Mouse (Mus musculus) forebrain, embryonic 12.5 days (tissue): ENCODE data around the gene Oas1g. TPM values are rescaled to one million over a fixed set of nuclear protein-coding genes. Genes with fewer than 3 reads are reported as not detected.
"Not testable (repeated sequence)": the region's sequence is repeated elsewhere in the genome, so short reads cannot be mapped to it uniquely, and the experiment has no call there.

ENCODE experiments used
- ATAC-seq: fragments of 200-750 bp; cut with Nextera tagmentation; 2 replicates; pipeline ENCODE4 v1.8.0; 2017; ENCODE audit warnings: moderate TSS enrichment; ENCODE audit not compliant: low FRiP score
- H3K27ac ChIP-seq: fragments of 300-500 bp; sonication (generic); 2 replicates; pipeline ENCODE4 v1.5.1; 2016; ENCODE audit warnings: mild to moderate bottlenecking
- H3K27me3 ChIP-seq: fragments of 300-500 bp; sonication (generic); 2 replicates; pipeline ENCODE4 v1.6.1; 2016; ENCODE audit warnings: mild to moderate bottlenecking
- H3K36me3 ChIP-seq: fragments of 300-500 bp; sonication (generic); replicated peaks from 2 replicates; pipeline ENCODE4 v1.6.1; 2016; ENCODE audit warnings: mild to moderate bottlenecking
- H3K4me1 ChIP-seq: fragments of 300-500 bp; sonication (generic); 2 replicates; pipeline ENCODE4 v1.6.1; 2016
- H3K4me2 ChIP-seq: fragments of 300-500 bp; sonication (generic); 2 replicates; pipeline ENCODE4 v1.6.1; 2016; ENCODE audit warnings: mild to moderate bottlenecking, moderate library complexity
- H3K4me3 ChIP-seq: fragments of 300-500 bp; sonication (generic); replicated peaks from 2 replicates; pipeline ENCODE4 v1.5.1; 2016; ENCODE audit warnings: mild to moderate bottlenecking
- H3K9ac ChIP-seq: fragments of 300-500 bp; sonication (generic); 2 replicates; pipeline ENCODE4 v1.6.1; 2016; ENCODE audit warnings: mild to moderate bottlenecking
- H3K9me3 ChIP-seq: fragments of 300-500 bp; sonication (generic); 2 replicates; pipeline ENCODE4 v1.6.1; 2016
- WGBS: fragments of 180-500 bp; shearing (Covaris S2); methylation state at CpG from one replicate; pipeline ENCODE4 v1.1.7; 2016; 5-methylcytosine and 5-hydroxymethylcytosine counted together
- polyA plus RNA-seq: library from polyadenylated mRNA; unstranded; fragments of >200 nt; fragmentation: Nextera tagmentation; extraction: Ambion mirVana; gene quantifications from 2 replicates; pipeline ENCODE4 v1.2.1, GENCODE M21; 2016

Oas1g gene
- polyA plus RNA-seq = not detected in 2 replicates

DNA sequence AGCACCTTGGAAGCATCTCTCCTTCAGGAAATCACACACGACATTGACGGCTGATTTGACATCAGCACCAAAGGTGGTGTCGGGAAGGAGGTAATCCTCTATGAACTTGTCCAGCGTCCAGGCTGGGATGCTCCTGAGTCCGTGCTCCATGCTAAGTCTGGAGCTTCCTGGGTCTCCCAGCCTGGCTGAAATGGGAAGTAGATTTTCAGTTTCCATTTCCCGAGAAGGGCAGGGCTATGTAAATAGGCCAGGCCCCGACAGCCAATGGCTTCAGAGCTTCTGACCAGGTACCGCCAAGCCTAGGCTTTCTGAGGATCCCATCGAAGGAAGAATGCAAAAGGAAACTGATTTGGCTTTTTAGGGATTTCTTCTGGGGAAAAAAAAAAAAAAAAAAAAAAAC, at the start of gene Oas1g:
Gene Oas1g (minus strand): TSS at position 201 of the 400 bp plus-strand sequence.
- H3K27ac ChIP-seq, H3K4me3 ChIP-seq, H3K36me3 ChIP-seq, H3K9me3 ChIP-seq, ATAC-seq, H3K9ac ChIP-seq, H3K27me3 ChIP-seq, H3K4me2 ChIP-seq, H3K4me1 ChIP-seq: not testable (repeated sequence)
- 38% methylated on average over 6 of the region's 9 CpGs for WGBS

DNA sequence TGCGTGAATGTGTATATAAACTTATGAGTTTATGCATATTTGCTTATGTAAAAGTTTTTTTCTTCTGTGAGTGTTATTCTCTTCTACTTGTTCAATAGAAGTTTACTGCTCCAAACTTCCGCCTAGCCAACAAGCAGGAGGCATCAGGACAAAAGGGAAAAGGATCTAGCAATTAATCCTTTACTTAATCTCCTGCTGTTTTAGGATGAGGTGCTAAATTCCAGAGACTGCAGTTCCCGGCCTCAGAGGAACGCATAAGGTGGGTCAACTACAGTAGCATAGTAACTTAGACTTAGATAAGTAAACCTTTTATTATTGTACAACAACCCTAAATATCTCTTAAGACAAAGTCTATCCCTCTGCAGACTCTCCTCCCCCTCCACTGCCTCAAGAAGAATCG, 46.6 kb upstream of the Oas1g start:
- WGBS = 25% methylated on average over 5 of the region's 5 CpGs
- ATAC-seq = no peak
- Histone ChIP-seq H3K36me3 (no peaks in the 10 kb centered on the region), H3K4me2 (no peak overlapping the region), H3K27me3 (no peaks in the 10 kb centered on the region), H3K4me1 (no peaks in the 10 kb centered on the region), H3K9me3 (no peaks in the 10 kb centered on the region), H3K27ac (no peak overlapping the region), H3K9ac (no peak overlapping the region), H3K4me3 (no peak overlapping the region)

DNA sequence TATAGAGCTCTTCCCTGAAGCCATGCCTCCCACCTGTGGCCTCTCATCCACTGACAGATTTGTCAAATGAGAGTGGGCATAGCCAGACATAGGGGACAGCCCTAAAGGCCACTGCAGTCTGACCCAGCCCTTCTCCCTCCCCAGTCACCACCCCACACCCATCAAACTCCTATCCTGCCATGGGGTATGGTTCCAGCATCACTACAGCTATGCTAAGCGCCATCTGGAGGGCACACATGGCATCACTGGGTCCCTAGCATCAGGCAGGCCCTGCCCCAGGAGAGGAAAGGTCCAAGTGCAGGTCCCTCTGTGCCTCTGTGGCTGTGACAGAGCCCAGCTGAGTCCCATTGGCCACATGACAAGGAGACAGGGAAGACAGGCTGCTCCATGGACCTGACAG, 39.6 kb upstream of the Oas1g start:
- Histone ChIP-seq H3K4me2 (no peak overlapping the region), H3K9me3 (no peaks in the 10 kb centered on the region), H3K4me3 (no peak overlapping the region), H3K27ac (no peak overlapping the region), H3K36me3 (no peaks in the 10 kb centered on the region), H3K4me1 (no peaks in the 10 kb centered on the region), H3K27me3 (0 out of 2 replicates have a peak, but pooled peaks cover 3% of the 10 kb centered on the region), H3K9ac (no peak overlapping the region)
- ATAC-seq = no peak
- 0% methylated on average over 1 of the region's 1 CpGs for WGBS

DNA sequence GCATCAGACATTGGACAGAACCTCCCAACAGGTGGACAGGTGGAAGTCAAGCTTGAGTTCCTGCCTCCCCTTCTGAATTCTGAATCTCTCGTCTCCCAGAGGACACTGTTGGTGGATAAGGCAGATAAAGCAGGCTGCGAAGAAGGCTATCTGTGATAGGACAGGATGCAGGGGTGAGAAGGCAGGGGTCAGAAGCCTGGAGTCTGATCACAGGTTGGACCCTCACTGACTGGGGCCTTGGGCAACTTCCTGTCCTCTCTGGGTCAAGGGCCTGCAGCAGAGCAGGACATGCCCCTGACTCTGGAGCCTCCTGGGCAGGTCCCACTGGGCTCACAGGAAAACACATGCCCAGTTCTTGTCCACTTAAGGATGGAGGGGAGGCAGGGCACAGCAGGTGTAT, 38.9 kb upstream of the Oas1g start:
- ATAC-seq, H3K36me3 ChIP-seq, H3K4me2 ChIP-seq, H3K27me3 ChIP-seq, H3K9me3 ChIP-seq, H3K4me1 ChIP-seq, H3K27ac ChIP-seq, H3K9ac ChIP-seq, H3K4me3 ChIP-seq: not testable (repeated sequence)
- 75% methylated on average over 2 of the region's 2 CpGs for WGBS

DNA sequence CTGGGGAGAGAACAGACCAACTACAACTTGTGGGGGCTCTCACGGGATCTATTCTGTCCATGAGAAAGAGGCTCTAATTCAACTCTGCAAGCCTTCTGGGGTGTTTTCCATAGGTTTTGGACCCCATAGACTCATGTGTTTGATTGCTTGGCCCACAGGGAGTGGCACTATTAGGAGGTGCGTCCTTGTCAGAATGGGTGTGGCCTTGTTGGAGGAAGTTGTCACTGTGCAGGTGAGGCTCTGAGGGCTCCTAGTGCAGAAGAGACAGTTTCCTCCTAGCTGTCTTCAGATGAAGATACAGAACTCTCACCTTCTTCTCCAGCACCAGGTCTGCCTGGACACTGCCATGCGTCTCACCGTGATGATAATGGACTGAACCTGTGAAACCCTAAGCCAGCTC, 37.1 kb upstream of the Oas1g start:
- H3K4me3 ChIP-seq, ATAC-seq, H3K9ac ChIP-seq, H3K27ac ChIP-seq, H3K4me2 ChIP-seq, H3K4me1 ChIP-seq, H3K36me3 ChIP-seq, H3K27me3 ChIP-seq, H3K9me3 ChIP-seq: not testable (repeated sequence)
- WGBS = 81% methylated on average over 4 of the region's 4 CpGs

DNA sequence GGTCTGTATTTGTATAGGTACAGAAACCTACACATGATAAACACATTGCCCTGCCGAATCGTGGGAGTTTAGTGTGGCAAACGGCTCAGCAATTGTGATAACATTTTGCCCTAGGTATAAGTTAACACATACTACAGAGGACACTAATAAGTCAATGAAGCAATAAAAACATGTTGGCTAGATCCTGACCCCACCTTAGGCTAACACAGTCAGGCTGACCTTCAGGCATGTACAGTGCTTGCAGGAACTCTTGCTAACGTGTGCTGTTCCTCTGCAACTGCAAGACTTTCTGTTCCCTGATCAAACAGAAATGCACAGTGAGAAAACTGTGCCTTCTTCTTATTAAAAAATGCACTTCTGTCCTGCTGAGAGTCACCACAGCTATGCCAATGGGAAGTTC, 36.6 kb upstream of the Oas1g start:
- H3K9me3 ChIP-seq = no peaks in the 10 kb centered on the region
- 0 out of 2 replicates have a peak, but pooled peaks cover 3% of the 10 kb centered on the region for H3K27me3 ChIP-seq
- H3K4me2 ChIP-seq = no peak overlapping the region
- no peaks in the 10 kb centered on the region for H3K4me1 ChIP-seq
- ATAC-seq = no peak
- 84% methylated on average over 4 of the region's 4 CpGs for WGBS
- no peak overlapping the region for H3K4me3 ChIP-seq
- no peak overlapping the region for H3K27ac ChIP-seq
- no peaks in the 10 kb centered on the region for H3K36me3 ChIP-seq
- H3K9ac ChIP-seq = no peak overlapping the region

DNA sequence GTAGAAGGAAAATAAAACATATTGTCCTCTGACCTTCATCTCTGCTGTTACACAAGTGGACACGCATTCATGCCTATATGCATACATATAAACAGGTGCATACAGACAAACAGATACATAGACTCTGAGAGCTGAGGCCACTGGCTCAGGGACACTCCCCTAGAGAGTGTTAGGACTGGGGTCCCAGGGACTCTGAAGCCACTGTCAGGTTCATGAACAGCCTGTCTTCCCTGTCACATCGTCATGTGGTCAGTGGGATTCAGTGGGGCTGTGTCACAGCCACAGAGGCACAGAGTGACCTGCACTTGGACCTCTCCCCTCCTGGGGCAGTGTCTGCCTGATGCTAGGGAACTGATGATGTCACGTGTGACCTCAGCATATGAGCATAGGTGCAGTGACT, 32.9 kb upstream of the Oas1g start:
- Histone ChIP-seq H3K9ac (no peak overlapping the region), H3K9me3 (no peaks in the 10 kb centered on the region), H3K4me1 (no peaks in the 10 kb centered on the region), H3K4me3 (no peak overlapping the region), H3K27ac (no peak overlapping the region), H3K36me3 (no peaks in the 10 kb centered on the region), H3K27me3 (no peaks in the 10 kb centered on the region), H3K4me2 (no peak overlapping the region)
- WGBS = 88% methylated on average over 3 of the region's 3 CpGs
- ATAC-seq = no peak

DNA sequence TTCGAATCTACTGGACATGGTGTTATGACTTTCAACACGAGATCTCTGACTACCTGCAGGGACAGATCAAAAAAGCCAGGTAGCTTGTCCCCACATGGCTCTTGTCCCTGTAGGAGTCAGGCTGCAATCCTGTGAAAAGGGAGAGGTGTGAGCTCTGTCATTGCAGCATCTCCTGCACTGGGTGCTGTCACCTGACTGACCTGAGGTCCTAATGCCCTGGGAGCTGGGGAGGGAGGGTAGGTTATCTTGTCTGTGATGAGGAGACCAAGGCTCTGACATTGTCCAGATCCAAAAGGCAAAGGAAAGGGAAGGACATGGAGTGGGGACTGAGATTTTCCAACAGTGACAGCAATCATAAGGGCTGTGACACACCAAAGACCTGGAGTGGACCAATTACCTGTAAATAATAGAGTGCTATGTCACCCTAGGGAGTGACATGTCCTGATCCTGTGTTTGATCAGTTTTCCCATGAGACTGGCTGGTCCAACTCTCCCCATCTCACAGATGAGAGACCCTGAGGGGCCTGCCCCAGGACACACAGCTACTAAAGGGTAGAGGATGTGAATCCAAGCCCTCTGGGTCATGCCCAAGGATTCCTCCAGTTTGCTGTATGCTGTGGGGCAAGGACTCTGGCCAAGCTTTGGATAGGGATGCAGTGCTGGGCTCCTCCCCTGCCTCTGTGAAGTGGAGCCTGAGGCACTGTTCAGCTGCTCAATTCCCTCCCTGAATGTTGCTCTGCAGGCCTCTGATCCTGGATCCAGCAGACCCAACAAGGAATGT, 31.9 kb upstream of the Oas1g start:
- not testable (repeated sequence) for H3K36me3 ChIP-seq

DNA sequence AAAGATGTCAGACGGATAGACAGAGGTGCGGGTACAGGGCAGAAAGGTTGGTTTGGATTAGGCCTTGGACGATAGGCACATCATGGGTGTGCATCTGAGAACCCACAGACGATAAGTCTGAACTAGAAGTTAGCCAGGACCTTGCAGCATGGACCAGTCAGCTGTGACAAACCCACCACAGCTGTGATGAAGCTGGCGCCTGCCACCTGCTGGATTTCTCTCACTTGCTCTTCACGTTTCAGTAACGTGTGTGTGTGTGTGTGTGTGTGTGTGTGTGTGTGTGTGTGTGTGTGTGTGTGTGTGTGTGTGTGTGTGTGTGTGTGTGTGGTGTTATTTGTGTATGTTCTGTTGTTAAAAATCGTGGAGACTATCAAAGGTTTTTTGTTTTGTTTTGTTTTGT, 26.8 kb upstream of the Oas1g start, which contains the start of gene Oas1d:
Gene Oas1d (plus strand): TSS at position 333 of the 400 bp plus-strand sequence.
- WGBS = 52% methylated on average over 8 of the region's 8 CpGs
- not testable (repeated sequence) for H3K9ac ChIP-seq, H3K9me3 ChIP-seq, H3K4me3 ChIP-seq, ATAC-seq, H3K27me3 ChIP-seq, H3K4me2 ChIP-seq, H3K36me3 ChIP-seq, H3K27ac ChIP-seq, H3K4me1 ChIP-seq

More for the DNA sequence above, 31.9 kb upstream of the Oas1g start:
- not testable (repeated sequence) for H3K4me1 ChIP-seq, H3K4me2 ChIP-seq, H3K27ac ChIP-seq, H3K9ac ChIP-seq, H3K9me3 ChIP-seq, H3K27me3 ChIP-seq, ATAC-seq, H3K4me3 ChIP-seq
- 80% methylated on average over 2 of the region's 2 CpGs for WGBS

DNA sequence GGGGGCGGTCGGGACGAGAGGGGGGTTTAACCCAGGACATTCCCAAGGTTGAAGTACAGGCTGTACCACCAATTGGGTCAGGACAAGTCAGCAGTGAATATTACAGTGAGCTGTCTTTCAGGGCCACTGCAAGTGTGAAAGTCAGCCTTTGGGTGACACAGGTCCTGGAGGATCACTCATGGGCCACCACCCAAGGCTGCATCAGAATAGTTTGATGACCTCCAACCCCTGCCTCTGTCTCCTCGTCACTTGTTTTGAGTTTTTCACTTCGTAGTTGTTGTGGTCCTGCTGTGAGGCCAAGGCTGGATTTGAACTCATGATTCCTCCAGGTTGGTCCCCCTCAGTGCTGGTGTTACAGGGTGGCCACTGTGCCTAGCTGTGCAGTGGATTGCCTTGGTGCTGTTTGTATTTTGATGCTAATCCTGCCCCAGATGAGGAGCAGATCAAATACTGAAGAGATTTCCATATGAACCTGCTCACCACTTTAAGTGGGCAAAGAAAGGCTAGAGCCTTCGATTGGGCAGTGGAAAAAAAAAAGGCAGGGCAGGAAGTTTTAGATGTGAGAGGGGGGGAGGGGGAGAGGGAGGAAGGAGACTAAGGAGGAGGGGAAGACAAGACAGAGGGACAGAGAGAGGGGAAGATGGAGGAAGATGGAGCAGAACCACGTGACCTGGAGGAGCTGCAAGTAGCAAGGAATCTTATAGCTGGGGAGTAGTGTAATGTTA, 20.9 kb upstream of the Oas1g start:
- ATAC-seq = no peak
- no peaks in the 10 kb centered on the region for H3K36me3 ChIP-seq
- H3K9ac ChIP-seq = no peak overlapping the region
- H3K4me2 ChIP-seq = no peak overlapping the region
- WGBS = 52% methylated on average over 7 of the region's 7 CpGs
- H3K27me3 ChIP-seq = no peaks in the 10 kb centered on the region
- H3K4me3 ChIP-seq = no peak overlapping the region
- H3K27ac ChIP-seq = no peak overlapping the region
- H3K4me1 ChIP-seq = no peaks in the 10 kb centered on the region
- H3K9me3 ChIP-seq = no peaks in the 10 kb centered on the region

DNA sequence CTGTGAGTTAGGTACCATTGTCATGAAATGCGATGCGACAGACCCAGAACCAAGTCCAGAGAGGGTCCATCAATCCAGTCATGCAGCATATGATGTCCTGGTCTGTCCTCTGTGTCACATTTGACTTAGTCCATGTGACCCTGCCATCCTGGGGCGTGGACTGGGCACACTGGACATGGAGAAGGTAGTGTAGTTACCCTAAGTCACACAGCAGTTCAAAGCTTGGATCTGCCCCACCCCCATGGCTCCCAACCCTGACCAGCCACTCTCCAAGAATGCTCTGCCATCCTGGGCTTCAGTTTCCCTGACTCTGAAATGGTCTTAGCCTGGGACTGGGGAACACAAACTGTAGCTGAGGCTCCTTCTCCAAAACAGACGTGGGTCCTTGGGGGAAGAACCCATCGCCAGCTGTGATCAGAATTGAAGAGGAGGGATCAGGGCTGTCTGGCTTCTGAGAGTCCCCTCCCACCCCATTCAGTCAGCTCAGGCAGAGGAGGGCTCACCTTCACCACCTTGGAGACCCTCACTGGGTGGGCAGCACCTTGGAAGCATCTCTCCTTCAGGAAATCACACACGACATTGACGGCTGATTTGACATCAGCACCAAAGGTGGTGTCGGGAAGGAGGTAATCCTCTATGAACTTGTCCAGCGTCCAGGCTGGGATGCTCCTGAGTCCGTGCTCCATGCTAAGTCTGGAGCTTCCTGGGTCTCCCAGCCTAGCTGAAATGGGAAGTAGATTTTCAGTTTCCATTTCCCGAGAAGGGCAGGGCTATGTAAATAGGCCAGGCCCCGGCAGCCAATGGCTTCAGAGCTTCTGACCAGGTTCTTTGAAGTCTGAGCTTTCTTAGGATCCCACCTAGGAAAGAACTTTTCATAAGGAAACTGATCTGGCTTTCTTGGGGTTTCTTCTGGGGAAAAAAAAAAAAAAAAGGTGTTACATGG, 19.6 kb upstream of the Oas1g start, which contains the start of gene Oas1a:
Gene Oas1a (minus strand): TSS at position 731 of the 943 bp plus-strand sequence.
- not testable (repeated sequence) for H3K4me3 ChIP-seq, H3K9me3 ChIP-seq, H3K36me3 ChIP-seq, H3K4me2 ChIP-seq, ATAC-seq, H3K4me1 ChIP-seq, H3K27me3 ChIP-seq, H3K27ac ChIP-seq, H3K9ac ChIP-seq
- WGBS = 35% methylated on average over 9 of the region's 12 CpGs

DNA sequence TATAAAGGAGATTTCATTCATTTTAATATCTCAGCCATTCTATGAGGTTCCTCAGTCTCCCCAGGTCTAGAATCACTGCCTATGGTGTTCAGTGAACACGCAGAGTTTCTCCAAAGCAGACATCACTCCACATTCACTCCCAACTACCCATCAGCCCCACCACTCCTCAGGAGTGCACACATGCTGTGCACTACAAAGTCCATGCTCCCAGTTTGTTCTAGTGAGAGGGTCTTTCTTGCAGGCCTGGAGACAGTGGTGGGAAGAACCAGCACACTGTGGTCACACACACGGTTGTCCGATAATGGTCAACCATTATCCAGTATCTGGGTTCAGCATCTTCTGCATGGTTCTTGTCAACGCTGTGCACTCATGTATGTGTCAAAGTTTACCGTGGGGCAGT, 14.6 kb upstream of the Oas1g start:
- no peak overlapping the region for H3K4me2 ChIP-seq
- no peak overlapping the region for H3K4me3 ChIP-seq
- H3K27ac ChIP-seq = no peak overlapping the region
- no peaks in the 10 kb centered on the region for H3K4me1 ChIP-seq
- no peaks in the 10 kb centered on the region for H3K9me3 ChIP-seq
- no peak overlapping the region for H3K9ac ChIP-seq
- WGBS = 91% methylated on average over 5 of the region's 5 CpGs
- ATAC-seq = no peak
- no peaks in the 10 kb centered on the region for H3K36me3 ChIP-seq
- no peaks in the 10 kb centered on the region for H3K27me3 ChIP-seq
